Mouse (Mus musculus): ENCODE results near the gene Mto1. TPM values are rescaled to one million over a fixed set of nuclear protein-coding genes. Genes with fewer than 3 reads are reported as not detected.
A peak's percentile ranks its signal among the peaks of the same experiment; 100 is the strongest.

Gene Mto1
- total and polyA plus RNA-seq, 3 experiments, result 27.7 to 32.3 TPM; not detected in 1

GRCm38 (mm10) chr9:78401596-78401995 is 46.4 kb upstream of the Mto1 start:
- H3K36me3 ChIP-seq (ENCODE audit: control insufficient read depth in 1 of 2, insufficient read depth in 2 of 2, low read length in 2 of 2), result peaks cover 8 to 13% of the 10 kb centered on the region in 2 experiments
- no peaks in the 10 kb centered on the region for H3K9me3 ChIP-seq (replicated peaks; ENCODE audit: insufficient read depth, low read length)
- no peak for TF ChIP-seq CTCF (IDR thresholded peaks at IDR 0.05 in 2 of 3, conservative IDR thresholded peaks at IDR 0.05 in 1 of 3; ENCODE audit: control insufficient read depth in 1 of 3, insufficient read depth in 1 of 3, low read depth in 2 of 3, low read length in 3 of 3, poor library complexity in 1 of 3, severe bottlenecking in 1 of 3)
- no peak for TF ChIP-seq ZC3H11A (IDR thresholded peaks at IDR 0.05; ENCODE audit: low read depth, low read length)
- TF ChIP-seq BHLHE40 (IDR thresholded peaks at IDR 0.05; ENCODE audit: borderline replicate concordance, low read depth, low read length), result no peak
- TF ChIP-seq E2F4 (IDR thresholded peaks at IDR 0.05; ENCODE audit: borderline replicate concordance, low read depth, low read length), result no peak
- no peak for TF ChIP-seq MAZ (IDR thresholded peaks at IDR 0.05; ENCODE audit: low read depth, low read length)
- TF ChIP-seq HCFC1 (IDR thresholded peaks at IDR 0.05; ENCODE audit: low read depth, low read length), result no peak
- no peak for TF ChIP-seq NELFE (IDR thresholded peaks at IDR 0.05; ENCODE audit: low read depth, low read length)
- no peak for TF ChIP-seq CHD1 (IDR thresholded peaks at IDR 0.05; ENCODE audit: low read depth, low read length)
- no peak for TF ChIP-seq ELF1 (IDR thresholded peaks at IDR 0.05; ENCODE audit: low read depth, low read length)
- no peak for TF ChIP-seq TAL1 (IDR thresholded peaks at IDR 0.05; ENCODE audit: low read length)
- TF ChIP-seq MYC (IDR thresholded peaks at IDR 0.05; ENCODE audit: low read depth, low read length), result no peak
- TF ChIP-seq MEF2A (IDR thresholded peaks at IDR 0.05; ENCODE audit: extremely low read depth, insufficient replicate concordance, low read depth, low read length, poor library complexity, severe bottlenecking), result no peak
- TF ChIP-seq UBTF (IDR thresholded peaks at IDR 0.05; ENCODE audit: borderline replicate concordance, insufficient read depth, low read depth, low read length), result no peak
- H3K4me3 ChIP-seq (ENCODE audit: control insufficient read depth in 1 of 2, insufficient read depth in 1 of 2, low read depth in 2 of 2, low read length in 2 of 2), result no peak overlapping the region
- no peaks in the 10 kb centered on the region for H3K27me3 ChIP-seq (ENCODE audit: control insufficient read depth in 1 of 2, insufficient read depth in 2 of 2, low read length in 2 of 2)
- H3K27ac ChIP-seq (ENCODE audit: control insufficient read depth, low read depth, low read length), result no peak overlapping the region
- peaks cover 7% of the 10 kb centered on the region for H3K79me2 ChIP-seq (ENCODE audit: control insufficient read depth, insufficient read depth, low read length, poor library complexity)
- DNase-seq (ENCODE audit: low read depth, low spot score), result no peak
- H3K4me1 ChIP-seq (ENCODE audit: control insufficient read depth in 1 of 2, insufficient read depth in 2 of 2, low read length in 2 of 2), result peaks cover 2 to 4% of the 10 kb centered on the region in 2 experiments; a peak in 3 of 4 replicates
- H3K9ac ChIP-seq (ENCODE audit: control insufficient read depth, low read depth, low read length, poor library complexity, severe bottlenecking), result no peak overlapping the region

- peak; percentile 79 for DNase-seq (ENCODE audit: low read depth, low spot score)
- Histone ChIP-seq H3K27ac (ENCODE audit: control insufficient read depth, low read depth, low read length) (peak overlapping the region; percentile 65), H3K9me3 (replicated peaks; ENCODE audit: insufficient read depth, low read length) (no peaks in the 10 kb centered on the region), H3K4me1 (ENCODE audit: control insufficient read depth in 1 of 2, insufficient read depth in 2 of 2, low read length in 2 of 2) (peaks cover 0 to 9% of the 10 kb centered on the region in 2 experiments; a peak in 2 of 4 replicates), H3K27me3 (ENCODE audit: control insufficient read depth in 1 of 2, insufficient read depth in 2 of 2, low read length in 2 of 2) (no peaks in the 10 kb centered on the region), H3K4me3 (ENCODE audit: control insufficient read depth in 1 of 2, insufficient read depth in 1 of 2, low read depth in 2 of 2, low read length in 2 of 2) (peak overlapping the region; percentile 81 to 83), H3K79me2 (ENCODE audit: control insufficient read depth, insufficient read depth, low read length, poor library complexity) (peaks cover 2% of the 10 kb centered on the region; the same call in 1 of the 2 replicates), H3K36me3 (ENCODE audit: control insufficient read depth in 1 of 2, insufficient read depth in 2 of 2, low read length in 2 of 2) (peaks cover 0 to 4% of the 10 kb centered on the region in 2 experiments; a peak in 2 of 4 replicates), H3K9ac (ENCODE audit: control insufficient read depth, low read depth, low read length, poor library complexity, severe bottlenecking) (peak overlapping the region; percentile 92)
- TF ChIP-seq USF2 (IDR thresholded peaks at IDR 0.05; ENCODE audit: borderline replicate concordance in 1 of 2, insufficient read depth in 1 of 2, low read depth in 1 of 2, low read length in 2 of 2), result no peak
- no peak for TF ChIP-seq RCOR1 (IDR thresholded peaks at IDR 0.05; ENCODE audit: low read depth, low read length)
- no peak; the same call in 1 of the 2 replicates for TF ChIP-seq SIN3A (IDR thresholded peaks at IDR 0.05; ENCODE audit: low read length)
- no peak for TF ChIP-seq POLR2AphosphoS5 (IDR thresholded peaks at IDR 0.05; ENCODE audit: borderline replicate concordance, low read depth, low read length)
- no peak for TF ChIP-seq SMC3 (IDR thresholded peaks at IDR 0.05; ENCODE audit: low read depth, low read length)
- TF ChIP-seq MXI1 (IDR thresholded peaks at IDR 0.05; ENCODE audit: low read depth, low read length), result 0 out of 2 replicates have a peak, but pooled peaks have one; percentile 21
- peak; percentile 57; the same call in 1 of the 2 replicates for TF ChIP-seq HCFC1 (IDR thresholded peaks at IDR 0.05; ENCODE audit: low read depth, low read length)
- TF ChIP-seq RAD21 (IDR thresholded peaks at IDR 0.05; ENCODE audit: low read depth, low read length), result no peak
- peak; percentile 56 for TF ChIP-seq NELFE (IDR thresholded peaks at IDR 0.05; ENCODE audit: low read depth, low read length)
- TF ChIP-seq JUND (IDR thresholded peaks at IDR 0.05; ENCODE audit: low read depth, low read length), result no peak
- TF ChIP-seq UBTF (IDR thresholded peaks at IDR 0.05; ENCODE audit: borderline replicate concordance, insufficient read depth, low read depth, low read length), result no peak
- peak; percentile 58; the same call in 1 of the 2 replicates for TF ChIP-seq MAZ (IDR thresholded peaks at IDR 0.05; ENCODE audit: low read depth, low read length)
- peak; percentile 37 for TF ChIP-seq USF1 (IDR thresholded peaks at IDR 0.05; ENCODE audit: low read depth, low read length)
- peak; percentile 42; the same call in 1 of the 2 replicates for TF ChIP-seq TCF12 (IDR thresholded peaks at IDR 0.05; ENCODE audit: low read depth, low read length)
- peak; percentile 64; the same call in 1 of the 2 replicates for TF ChIP-seq ZMIZ1 (IDR thresholded peaks at IDR 0.05; ENCODE audit: low read depth, low read length)
- TF ChIP-seq POLR2A (IDR thresholded peaks at IDR 0.05; ENCODE audit: control insufficient read depth in 1 of 2, insufficient read depth in 1 of 2, low read depth in 1 of 2, low read length in 2 of 2, poor library complexity in 1 of 2), result peak; percentile 46 to 65; a peak in 1 of 4 replicates
- no peak for TF ChIP-seq ZNF384 (IDR thresholded peaks at IDR 0.05; ENCODE audit: low read depth, low read length)
- no peak for TF ChIP-seq KAT2A (conservative IDR thresholded peaks at IDR 0.05; ENCODE audit: low read depth, low read length)
- no peak for TF ChIP-seq TAL1 (IDR thresholded peaks at IDR 0.05; ENCODE audit: low read length)
- TF ChIP-seq NRF1 (IDR thresholded peaks at IDR 0.05; ENCODE audit: insufficient read depth, low read depth, low read length, poor library complexity, severe bottlenecking), result 0 out of 2 replicates have a peak, but pooled peaks have one; percentile 22
- TF ChIP-seq CHD2 (IDR thresholded peaks at IDR 0.05; ENCODE audit: low read length), result no peak
- no peak for TF ChIP-seq MYC (IDR thresholded peaks at IDR 0.05; ENCODE audit: low read depth, low read length)
- TF ChIP-seq ELF1 (IDR thresholded peaks at IDR 0.05; ENCODE audit: low read depth, low read length), result no peak
Observed at GRCm38 (mm10) chr9:78427362-78427781, 20.6 kb upstream of the Mto1 start.
